Mouse (Mus musculus) liver, adult (tissue): ENCODE data around the gene Dnajc16.

ENCODE experiments used
- GATA4 ChIP-seq: IDR thresholded peaks from 2 replicates; pipeline ENCODE4 v1.6.1; 2014; ENCODE audit warnings: mild to moderate bottlenecking, low read length; ENCODE audit not compliant: insufficient replicate concordance

Dnajc16 gene

DNA sequence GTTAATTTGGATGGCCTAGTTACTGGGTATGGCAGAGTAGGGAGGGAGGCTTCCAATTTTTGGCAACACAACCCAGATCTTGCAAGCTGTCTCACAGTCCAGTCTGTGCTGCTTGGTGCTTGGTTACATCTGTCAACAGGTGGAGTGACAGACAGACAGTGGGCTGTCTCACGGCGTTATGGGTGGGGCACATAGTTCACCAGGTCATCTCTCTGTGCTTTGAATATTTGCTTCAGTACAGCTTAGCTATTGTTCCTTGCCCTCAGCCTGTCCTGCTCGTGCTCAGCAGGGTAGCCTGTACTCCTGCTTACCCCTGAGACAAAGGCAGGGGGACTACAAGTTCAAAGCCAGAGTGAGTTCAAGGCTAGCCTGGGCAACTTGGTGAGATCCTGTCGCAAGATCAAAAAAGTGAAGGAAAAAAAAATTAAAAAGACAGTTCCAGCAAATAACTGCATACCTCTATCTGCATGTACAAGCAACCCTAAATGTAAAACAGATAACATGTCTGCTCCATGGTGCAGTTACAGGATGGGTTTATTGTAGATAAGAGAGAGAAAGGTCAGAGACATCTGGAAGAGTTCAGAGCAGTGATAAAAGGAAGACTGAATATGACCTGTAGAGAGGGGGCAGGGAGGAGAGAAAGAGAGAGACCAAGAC is 39.2 kb downstream of the Dnajc16 start:
- no peak for TF ChIP-seq GATA4

DNA sequence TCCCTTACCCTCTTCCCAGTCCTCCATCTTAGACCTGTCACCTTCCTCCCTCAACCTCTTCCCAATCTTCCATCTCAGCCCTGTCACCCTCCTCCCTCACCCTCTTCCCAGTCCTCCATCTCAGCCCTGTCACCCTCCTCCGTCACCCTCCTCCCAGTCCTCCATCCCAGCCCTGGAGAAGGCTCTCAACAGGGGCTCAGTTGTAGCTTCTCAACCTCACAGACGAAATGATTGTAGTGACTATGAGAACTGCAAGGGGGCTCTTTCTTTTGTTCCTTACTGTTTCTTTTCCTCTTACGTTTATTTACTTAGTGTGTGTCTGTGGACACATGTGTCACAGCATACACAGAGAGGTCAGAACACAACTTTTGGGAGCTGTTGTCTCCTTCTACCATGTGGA is 39.9 kb downstream of the Dnajc16 start:
- TF ChIP-seq GATA4 = no peak

- TF ChIP-seq GATA4 = no peak
Observed at GRCm38 (mm10) chr4:141749557-141749956, 41.2 kb downstream of the Dnajc16 start.

- TF ChIP-seq GATA4 = no peak
Observed at GRCm38 (mm10) chr4:141746578-141747346, 44.0 kb downstream of the Dnajc16 start, which contains the start of gene Agmat. Agmat (plus strand) TSS chr4:141746672.

DNA sequence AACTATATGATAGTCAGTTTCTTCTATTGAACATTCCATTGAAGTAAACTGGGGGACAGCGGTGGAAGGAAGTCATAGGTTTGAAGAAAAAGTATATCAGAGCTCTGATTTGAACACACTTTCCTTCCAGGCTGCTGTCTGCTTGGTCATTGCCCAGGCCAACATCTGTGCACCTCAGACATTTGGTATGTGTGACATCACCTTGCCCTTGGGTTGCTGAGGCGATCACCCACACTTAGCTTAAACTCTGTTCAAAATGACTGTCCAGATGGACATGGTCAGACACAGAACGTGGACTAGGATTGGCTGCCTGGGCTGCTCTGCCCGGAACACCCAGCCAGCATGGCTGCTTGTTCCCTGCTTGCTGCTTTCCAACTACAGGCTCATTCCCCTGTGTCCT is 48.4 kb downstream of the Dnajc16 start:
- TF ChIP-seq GATA4 = no peak

GRCm38 (mm10) chr4:141741856-141742255 is 48.9 kb downstream of the Dnajc16 start:
- peak; percentile 55; the same call in 1 of the 2 replicates for TF ChIP-seq GATA4

DNA sequence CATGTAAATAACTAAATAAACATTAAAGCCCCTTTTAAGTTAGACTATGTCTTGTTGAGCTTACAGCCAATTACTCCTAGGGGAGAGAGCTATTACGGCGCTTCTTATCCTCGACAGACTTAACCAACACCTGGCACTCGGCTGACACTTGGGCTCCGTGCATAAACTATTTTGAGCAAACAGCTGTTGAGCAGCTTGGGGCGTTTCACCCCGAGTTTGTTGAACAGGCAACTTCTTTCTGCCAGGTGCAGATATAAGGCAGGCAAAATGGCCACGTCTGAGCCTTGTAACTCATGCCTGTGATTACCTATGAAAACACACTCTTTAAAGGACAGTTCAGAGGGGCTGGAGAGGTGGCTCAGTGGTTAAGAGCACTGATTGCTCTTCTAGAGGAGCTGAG is 52.7 kb downstream of the Dnajc16 start:
- no peak for TF ChIP-seq GATA4

DNA sequence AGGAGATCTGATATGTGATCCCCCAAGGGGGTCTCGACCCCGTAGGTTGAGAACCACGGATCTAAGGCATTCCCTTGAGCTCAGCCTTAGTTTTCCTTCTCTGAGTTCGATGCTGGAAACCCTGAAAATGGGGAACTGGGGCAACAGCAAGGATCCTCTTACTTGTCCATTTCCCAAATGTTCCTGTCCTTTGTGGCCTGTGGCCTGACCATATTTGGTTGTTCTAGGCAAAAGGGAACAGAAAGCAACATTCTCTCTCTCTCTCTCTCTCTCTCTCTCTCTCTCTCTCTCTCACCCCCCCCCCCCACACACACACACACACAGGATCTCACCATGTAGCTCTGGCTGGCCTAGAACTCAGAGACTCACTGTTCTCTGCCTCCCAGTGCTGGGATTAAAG is 53.9 kb downstream of the Dnajc16 start:
- TF ChIP-seq GATA4 = no peak

GRCm38 (mm10) chr4:141735206-141735560 is 55.5 kb downstream of the Dnajc16 start:
- no peak for TF ChIP-seq GATA4

GRCm38 (mm10) chr4:141734446-141735205 is 56.1 kb downstream of the Dnajc16 start:
- no peak for TF ChIP-seq GATA4

- TF ChIP-seq GATA4 = peak; percentile 95
Observed at GRCm38 (mm10) chr4:141731766-141732165, 59.0 kb downstream of the Dnajc16 start.

DNA sequence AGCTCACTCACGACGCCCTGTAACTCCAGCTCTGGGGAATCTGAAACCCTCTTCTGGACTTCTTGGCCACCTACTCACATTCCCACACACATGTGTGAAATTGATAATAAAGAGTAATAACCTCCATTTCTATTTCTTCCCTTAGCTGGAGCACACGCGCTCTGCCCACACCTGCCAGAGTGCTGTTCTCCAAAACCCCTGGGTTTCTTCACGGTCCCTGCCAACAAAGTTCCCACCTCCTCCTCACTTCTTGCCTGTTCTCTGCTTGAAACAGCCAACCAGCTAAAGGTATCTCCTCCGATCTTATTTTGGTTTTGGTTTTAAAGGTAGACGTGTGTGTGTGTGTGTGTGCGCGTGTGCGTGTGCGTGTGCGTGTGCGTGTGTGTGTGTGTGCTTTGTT is 60.3 kb downstream of the Dnajc16 start:
- no peak for TF ChIP-seq GATA4

DNA sequence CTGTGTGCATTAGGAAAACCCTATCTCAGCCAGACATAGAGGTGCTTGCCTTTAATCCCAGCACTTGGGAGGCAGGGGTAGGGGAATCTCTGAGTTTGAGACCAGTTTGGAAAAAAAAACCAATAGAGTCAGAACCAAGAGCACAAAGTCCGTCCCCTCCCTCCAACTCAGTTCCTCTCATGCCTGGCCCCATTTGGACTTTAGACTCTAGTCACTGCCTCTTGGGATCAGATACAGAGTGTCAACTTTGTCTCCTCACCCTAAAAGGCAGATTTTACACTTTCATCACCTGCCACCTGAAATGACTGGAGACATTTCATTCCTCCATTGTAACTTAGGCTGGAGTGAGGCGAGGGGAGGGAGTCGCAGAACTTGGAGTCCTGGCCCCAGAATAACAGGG is 61.5 kb downstream of the Dnajc16 start:
- TF ChIP-seq GATA4 = peak; percentile 84; the same call in 1 of the 2 replicates

DNA sequence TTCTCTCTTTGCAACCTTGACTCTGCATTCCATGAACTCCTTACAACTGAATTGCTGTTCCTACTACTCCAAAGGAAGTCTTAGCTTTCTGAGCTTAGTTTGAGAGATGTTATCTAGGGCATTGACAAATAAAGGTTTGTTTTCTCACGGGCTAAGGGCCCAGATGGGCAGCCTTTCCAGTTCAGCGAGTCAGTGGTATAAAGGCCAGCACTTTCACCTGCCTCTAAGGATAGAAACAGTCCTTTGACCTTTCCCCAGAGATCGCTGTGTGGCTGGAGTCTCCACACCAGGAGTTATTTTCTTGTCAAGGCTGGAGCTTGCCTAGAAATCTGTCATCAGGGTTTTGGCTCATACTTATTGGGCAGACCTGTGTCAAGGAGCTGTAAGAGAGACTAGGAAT is 65.0 kb downstream of the Dnajc16 start:
- peak; percentile 84 for TF ChIP-seq GATA4

DNA sequence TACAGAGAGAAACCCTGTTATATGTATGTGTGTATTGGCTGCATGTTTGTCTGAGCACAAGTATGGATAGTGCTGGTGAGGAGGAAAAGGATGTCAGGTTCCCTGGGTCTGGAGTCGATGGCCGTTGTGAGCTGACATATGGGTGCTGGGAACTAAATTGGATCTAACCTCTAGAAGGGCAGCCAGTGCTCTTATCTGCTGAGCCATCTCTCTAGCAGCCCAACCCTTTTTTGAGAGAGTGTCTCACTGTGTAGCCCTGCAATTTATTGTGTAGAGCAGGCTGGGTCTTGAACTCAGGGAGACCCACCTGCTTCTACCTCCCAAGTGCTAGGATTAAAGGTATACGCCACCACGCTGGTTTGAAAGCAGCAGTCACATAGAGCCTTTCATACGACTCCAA is 65.5 kb downstream of the Dnajc16 start:
- peak; percentile 28; the same call in 1 of the 2 replicates for TF ChIP-seq GATA4

GRCm38 (mm10) chr4:141724594-141724993 is 66.1 kb downstream of the Dnajc16 start:
- no peak for TF ChIP-seq GATA4
